Mouse (Mus musculus): Measurements from ENCODE around the gene Timm17b. TPM values are rescaled to one million over a fixed set of nuclear protein-coding genes. Genes with fewer than 3 reads are reported as not detected.
A peak's percentile ranks its signal among the peaks of the same experiment; 100 is the strongest.

The Timm17b gene
- polyA plus RNA-seq (2014; fragmentation: Nextera tagmentation; extraction: Ambion mirVana): 146 and 167 TPM in 2 replicates

GRCm38 (mm10) chrX:7898880-7899874 lies at the start of gene Timm17b, which contains the start of gene Pqbp1:
Gene Timm17b, plus strand, starts transcription at chrX:7899357.
Gene Pqbp1, minus strand, starts transcription at chrX:7899269.
- H3K9ac ChIP-seq (replicated peaks; ENCODE audit: low read depth, low read length): peak within 1 kb of the TSS; percentile 62
- H3K4me1 ChIP-seq (ENCODE audit: control insufficient read depth, insufficient read depth, low read length): peaks cover 6% of the 10 kb centered on the region; the same call in 1 of the 2 replicates
- H3K36me3 ChIP-seq (ENCODE audit: control insufficient read depth, insufficient read depth, low read length): 0 out of 2 replicates have a peak, but pooled peaks cover 3% of the 10 kb centered on the region
- peak within 1 kb of the TSS; percentile 88 for H3K27ac ChIP-seq (ENCODE audit: low read depth, low read length)
- WGBS: 11% methylated on average over 55 of the region's 62 CpGs
- H3K27me3 ChIP-seq (ENCODE audit: control insufficient read depth, insufficient read depth, low read length): no peaks in the 10 kb centered on the region
- peak within 1 kb of the TSS; percentile 53 for H3K4me2 ChIP-seq (ENCODE audit: low read depth, low read length)
- ATAC-seq (ENCODE audit: low read depth): peak; percentile 98
- H3K9me3 ChIP-seq (ENCODE audit: control insufficient read depth, low read length): no peaks in the 10 kb centered on the region
- peak within 1 kb of the TSS; percentile 46 for H3K4me3 ChIP-seq (ENCODE audit: low read depth, low read length)

- no peak overlapping the region for H3K4me3 ChIP-seq (ENCODE audit: low read depth, low read length)
- WGBS: 59% methylated on average over 2 of the region's 2 CpGs
- no peak for ATAC-seq (ENCODE audit: low read depth)
Observed at GRCm38 (mm10) chrX:7854578-7854977, 44.6 kb upstream of the Timm17b start.

GRCm38 (mm10) chrX:7859191-7859753 lies 39.9 kb upstream of the Timm17b start:
- H3K36me3 ChIP-seq (ENCODE audit: control insufficient read depth, insufficient read depth, low read length): no peaks in the 10 kb centered on the region
- H3K9ac ChIP-seq (replicated peaks; ENCODE audit: low read depth, low read length): no peak overlapping the region
- H3K27ac ChIP-seq (ENCODE audit: low read depth, low read length): no peak overlapping the region
- H3K4me2 ChIP-seq (ENCODE audit: low read depth, low read length): no peak overlapping the region
- no peak overlapping the region for H3K4me3 ChIP-seq (ENCODE audit: low read depth, low read length)
- no peaks in the 10 kb centered on the region for H3K9me3 ChIP-seq (ENCODE audit: control insufficient read depth, low read length)
- H3K27me3 ChIP-seq (ENCODE audit: control insufficient read depth, insufficient read depth, low read length): no peaks in the 10 kb centered on the region
- no peak for ATAC-seq (ENCODE audit: low read depth)
- WGBS: 91% methylated on average over 3 of the region's 3 CpGs
- no peaks in the 10 kb centered on the region for H3K4me1 ChIP-seq (ENCODE audit: control insufficient read depth, insufficient read depth, low read length)

More at GRCm38 (mm10) chrX:7854578-7854977, 44.6 kb upstream of the Timm17b start:
- Histone ChIP-seq H3K36me3 (ENCODE audit: control insufficient read depth, insufficient read depth, low read length) (no peaks in the 10 kb centered on the region), H3K27ac (ENCODE audit: low read depth, low read length) (no peak overlapping the region), H3K27me3 (ENCODE audit: control insufficient read depth, insufficient read depth, low read length) (no peaks in the 10 kb centered on the region), H3K9me3 (ENCODE audit: control insufficient read depth, low read length) (no peaks in the 10 kb centered on the region), H3K4me1 (ENCODE audit: control insufficient read depth, insufficient read depth, low read length) (no peaks in the 10 kb centered on the region), H3K9ac (replicated peaks; ENCODE audit: low read depth, low read length) (no peak overlapping the region), H3K4me2 (ENCODE audit: low read depth, low read length) (no peak overlapping the region)

GRCm38 (mm10) chrX:7863181-7863580 lies 36.0 kb upstream of the Timm17b start:
- no peak for ATAC-seq (ENCODE audit: low read depth)
- Histone ChIP-seq H3K4me1 (ENCODE audit: control insufficient read depth, insufficient read depth, low read length) (no peaks in the 10 kb centered on the region), H3K4me3 (ENCODE audit: low read depth, low read length) (no peak overlapping the region), H3K27ac (ENCODE audit: low read depth, low read length) (no peak overlapping the region), H3K9me3 (ENCODE audit: control insufficient read depth, low read length) (no peaks in the 10 kb centered on the region), H3K9ac (replicated peaks; ENCODE audit: low read depth, low read length) (no peak overlapping the region), H3K27me3 (ENCODE audit: control insufficient read depth, insufficient read depth, low read length) (no peaks in the 10 kb centered on the region), H3K4me2 (ENCODE audit: low read depth, low read length) (no peak overlapping the region), H3K36me3 (ENCODE audit: control insufficient read depth, insufficient read depth, low read length) (no peaks in the 10 kb centered on the region)
- WGBS: 91% methylated on average over 1 of the region's 1 CpGs

- Histone ChIP-seq H3K4me1 (ENCODE audit: control insufficient read depth, insufficient read depth, low read length) (no peaks in the 10 kb centered on the region), H3K27ac (ENCODE audit: low read depth, low read length) (no peak overlapping the region), H3K4me2 (ENCODE audit: low read depth, low read length) (no peak overlapping the region), H3K9me3 (ENCODE audit: control insufficient read depth, low read length) (no peaks in the 10 kb centered on the region), H3K27me3 (ENCODE audit: control insufficient read depth, insufficient read depth, low read length) (no peaks in the 10 kb centered on the region), H3K36me3 (ENCODE audit: control insufficient read depth, insufficient read depth, low read length) (no peaks in the 10 kb centered on the region), H3K9ac (replicated peaks; ENCODE audit: low read depth, low read length) (no peak overlapping the region), H3K4me3 (ENCODE audit: low read depth, low read length) (no peak overlapping the region)
- WGBS: 76% methylated on average over 3 of the region's 3 CpGs
- ATAC-seq (ENCODE audit: low read depth): no peak
Observed at GRCm38 (mm10) chrX:7864551-7864950, 34.6 kb upstream of the Timm17b start.

GRCm38 (mm10) chrX:7865343-7865742 lies 33.8 kb upstream of the Timm17b start:
- H3K27me3 ChIP-seq (ENCODE audit: control insufficient read depth, insufficient read depth, low read length): no peaks in the 10 kb centered on the region
- no peaks in the 10 kb centered on the region for H3K4me1 ChIP-seq (ENCODE audit: control insufficient read depth, insufficient read depth, low read length)
- WGBS: 85% methylated on average over 2 of the region's 2 CpGs
- H3K4me3 ChIP-seq (ENCODE audit: low read depth, low read length): no peak overlapping the region
- no peak overlapping the region for H3K27ac ChIP-seq (ENCODE audit: low read depth, low read length)
- no peaks in the 10 kb centered on the region for H3K36me3 ChIP-seq (ENCODE audit: control insufficient read depth, insufficient read depth, low read length)
- no peaks in the 10 kb centered on the region for H3K9me3 ChIP-seq (ENCODE audit: control insufficient read depth, low read length)
- H3K4me2 ChIP-seq (ENCODE audit: low read depth, low read length): no peak overlapping the region
- H3K9ac ChIP-seq (replicated peaks; ENCODE audit: low read depth, low read length): no peak overlapping the region
- no peak for ATAC-seq (ENCODE audit: low read depth)

GRCm38 (mm10) chrX:7865786-7866185 lies 33.4 kb upstream of the Timm17b start:
- no peak overlapping the region for H3K4me3 ChIP-seq (ENCODE audit: low read depth, low read length)
- no peak overlapping the region for H3K4me2 ChIP-seq (ENCODE audit: low read depth, low read length)
- H3K9me3 ChIP-seq (ENCODE audit: control insufficient read depth, low read length): no peaks in the 10 kb centered on the region
- H3K27ac ChIP-seq (ENCODE audit: low read depth, low read length): no peak overlapping the region
- H3K4me1 ChIP-seq (ENCODE audit: control insufficient read depth, insufficient read depth, low read length): no peaks in the 10 kb centered on the region
- no peaks in the 10 kb centered on the region for H3K27me3 ChIP-seq (ENCODE audit: control insufficient read depth, insufficient read depth, low read length)
- H3K36me3 ChIP-seq (ENCODE audit: control insufficient read depth, insufficient read depth, low read length): no peaks in the 10 kb centered on the region
- ATAC-seq (ENCODE audit: low read depth): no peak
- no peak overlapping the region for H3K9ac ChIP-seq (replicated peaks; ENCODE audit: low read depth, low read length)
- WGBS: 74% methylated on average over 2 of the region's 2 CpGs

- no peak for ATAC-seq (ENCODE audit: low read depth)
- 0 out of 2 replicates have a peak, but pooled peaks cover under 1% of the 10 kb centered on the region for H3K36me3 ChIP-seq (ENCODE audit: control insufficient read depth, insufficient read depth, low read length)
- H3K4me1 ChIP-seq (ENCODE audit: control insufficient read depth, insufficient read depth, low read length): no peaks in the 10 kb centered on the region
- H3K27me3 ChIP-seq (ENCODE audit: control insufficient read depth, insufficient read depth, low read length): no peaks in the 10 kb centered on the region
- no peak overlapping the region for H3K27ac ChIP-seq (ENCODE audit: low read depth, low read length)
- H3K4me3 ChIP-seq (ENCODE audit: low read depth, low read length): no peak overlapping the region
- H3K9ac ChIP-seq (replicated peaks; ENCODE audit: low read depth, low read length): no peak overlapping the region
- H3K4me2 ChIP-seq (ENCODE audit: low read depth, low read length): no peak overlapping the region
- H3K9me3 ChIP-seq (ENCODE audit: control insufficient read depth, low read length): no peaks in the 10 kb centered on the region
- 100% methylated on average over 1 of the region's 1 CpGs for WGBS
Observed at GRCm38 (mm10) chrX:7867141-7867540, 32.0 kb upstream of the Timm17b start.

GRCm38 (mm10) chrX:7868506-7868905 lies 30.7 kb upstream of the Timm17b start:
- no peaks in the 10 kb centered on the region for H3K4me1 ChIP-seq (ENCODE audit: control insufficient read depth, insufficient read depth, low read length)
- ATAC-seq (ENCODE audit: low read depth): no peak
- H3K9ac ChIP-seq (replicated peaks; ENCODE audit: low read depth, low read length): no peak overlapping the region
- H3K4me3 ChIP-seq (ENCODE audit: low read depth, low read length): no peak overlapping the region
- no peaks in the 10 kb centered on the region for H3K27me3 ChIP-seq (ENCODE audit: control insufficient read depth, insufficient read depth, low read length)
- H3K36me3 ChIP-seq (ENCODE audit: control insufficient read depth, insufficient read depth, low read length): peaks cover 8% of the 10 kb centered on the region; the same call in 1 of the 2 replicates
- H3K27ac ChIP-seq (ENCODE audit: low read depth, low read length): no peak overlapping the region
- H3K9me3 ChIP-seq (ENCODE audit: control insufficient read depth, low read length): no peaks in the 10 kb centered on the region
- 56% methylated on average over 2 of the region's 2 CpGs for WGBS
- no peak overlapping the region for H3K4me2 ChIP-seq (ENCODE audit: low read depth, low read length)

Measured in neural tube, embryonic 14.5 days (tissue).